Mouse (Mus musculus): ENCODE results near the gene Gpr84. TPM values are rescaled to one million over a fixed set of nuclear protein-coding genes. Genes with fewer than 3 reads are reported as not detected.

The Gpr84 gene
- 0.13 TPM in 1 of 2 replicates, not detected in the other for polyA plus RNA-seq (2012; rRNA removed)

GRCm38 (mm10) chr15:103310365-103310910 lies at the start of gene Gpr84:
TSS of gene Gpr84 (minus strand) at chr15:103310612.
- TF ChIP-seq POLR2A (IDR thresholded peaks at IDR 0.05; ENCODE audit: low read depth, low read length) (no peak), CTCF (conservative IDR thresholded peaks at IDR 0.05; ENCODE audit: insufficient read depth, insufficient read length, low read depth, low read length) (no peak)
- Histone ChIP-seq H3K4me1 (ENCODE audit: control insufficient read depth, insufficient read depth, low read length) (peaks cover 22% of the 10 kb centered on the region; the same call in 1 of the 2 replicates), H3K36me3 (ENCODE audit: control insufficient read depth, insufficient read depth, low read length) (no peaks in the 10 kb centered on the region), H3K4me3 (ENCODE audit: insufficient read depth, low read depth, low read length) (no peak within 1 kb of the TSS), H3K27me3 (replicated peaks; ENCODE audit: control insufficient read depth, insufficient read depth, low read length) (no peaks in the 10 kb centered on the region), H3K27ac (ENCODE audit: insufficient read depth, low read depth, low read length) (no peak within 1 kb of the TSS)
- no peak for DNase-seq
- WGBS = 65% methylated on average over 6 of the region's 6 CpGs

GRCm38 (mm10) chr15:103359869-103360602 lies 49.6 kb upstream of the Gpr84 start:
- 86% methylated on average over 5 of the region's 5 CpGs for WGBS

GRCm38 (mm10) chr15:103359122-103359510 lies 48.7 kb upstream of the Gpr84 start:
- no peak overlapping the region for H3K4me3 ChIP-seq (ENCODE audit: insufficient read depth, low read depth, low read length)
- peaks cover 3% of the 10 kb centered on the region; the same call in 1 of the 2 replicates for H3K4me1 ChIP-seq (ENCODE audit: control insufficient read depth, insufficient read depth, low read length)
- H3K27me3 ChIP-seq (replicated peaks; ENCODE audit: control insufficient read depth, insufficient read depth, low read length) = no peaks in the 10 kb centered on the region
- no peak overlapping the region for H3K27ac ChIP-seq (ENCODE audit: insufficient read depth, low read depth, low read length)
- TF ChIP-seq POLR2A (IDR thresholded peaks at IDR 0.05; ENCODE audit: low read depth, low read length) (no peak), CTCF (conservative IDR thresholded peaks at IDR 0.05; ENCODE audit: insufficient read depth, insufficient read length, low read depth, low read length) (no peak)
- H3K36me3 ChIP-seq (ENCODE audit: control insufficient read depth, insufficient read depth, low read length) = no peaks in the 10 kb centered on the region
- DNase-seq = no peak
- 77% methylated on average over 1 of the region's 1 CpGs for WGBS

More at GRCm38 (mm10) chr15:103359869-103360602, 49.6 kb upstream of the Gpr84 start:
- Histone ChIP-seq H3K36me3 (ENCODE audit: control insufficient read depth, insufficient read depth, low read length) (no peaks in the 10 kb centered on the region), H3K27me3 (replicated peaks; ENCODE audit: control insufficient read depth, insufficient read depth, low read length) (no peaks in the 10 kb centered on the region), H3K4me3 (ENCODE audit: insufficient read depth, low read depth, low read length) (no peak overlapping the region), H3K27ac (ENCODE audit: insufficient read depth, low read depth, low read length) (no peak overlapping the region), H3K4me1 (ENCODE audit: control insufficient read depth, insufficient read depth, low read length) (peaks cover 3% of the 10 kb centered on the region; the same call in 1 of the 2 replicates)
- TF ChIP-seq POLR2A (IDR thresholded peaks at IDR 0.05; ENCODE audit: low read depth, low read length) (no peak), CTCF (conservative IDR thresholded peaks at IDR 0.05; ENCODE audit: insufficient read depth, insufficient read length, low read depth, low read length) (no peak)
- DNase-seq = no peak

- H3K27ac ChIP-seq (ENCODE audit: insufficient read depth, low read depth, low read length) = peak overlapping the region; percentile 47; the same call in 1 of the 2 replicates
- H3K27me3 ChIP-seq (replicated peaks; ENCODE audit: control insufficient read depth, insufficient read depth, low read length) = no peaks in the 10 kb centered on the region
- no peaks in the 10 kb centered on the region for H3K36me3 ChIP-seq (ENCODE audit: control insufficient read depth, insufficient read depth, low read length)
- TF ChIP-seq CTCF (conservative IDR thresholded peaks at IDR 0.05; ENCODE audit: insufficient read depth, insufficient read length, low read depth, low read length) (no peak), POLR2A (IDR thresholded peaks at IDR 0.05; ENCODE audit: low read depth, low read length) (no peak)
- no peak overlapping the region for H3K4me3 ChIP-seq (ENCODE audit: insufficient read depth, low read depth, low read length)
- whole genome bisulfite sequencing = 62% methylated on average over 4 of the region's 4 CpGs
- DNase-seq = peak; percentile 46
- peaks cover 3% of the 10 kb centered on the region; the same call in 1 of the 2 replicates for H3K4me1 ChIP-seq (ENCODE audit: control insufficient read depth, insufficient read depth, low read length)
These were observed 48.1 kb upstream of the Gpr84 start for GRCm38 (mm10) chr15:103358278-103359121.

- Histone ChIP-seq H3K27me3 (replicated peaks; ENCODE audit: control insufficient read depth, insufficient read depth, low read length) (no peaks in the 10 kb centered on the region), H3K4me3 (ENCODE audit: insufficient read depth, low read depth, low read length) (no peak overlapping the region), H3K27ac (ENCODE audit: insufficient read depth, low read depth, low read length) (no peak overlapping the region), H3K4me1 (ENCODE audit: control insufficient read depth, insufficient read depth, low read length) (peaks cover 2% of the 10 kb centered on the region; the same call in 1 of the 2 replicates), H3K36me3 (ENCODE audit: control insufficient read depth, insufficient read depth, low read length) (no peaks in the 10 kb centered on the region)
- TF ChIP-seq POLR2A (IDR thresholded peaks at IDR 0.05; ENCODE audit: low read depth, low read length) (no peak), CTCF (conservative IDR thresholded peaks at IDR 0.05; ENCODE audit: insufficient read depth, insufficient read length, low read depth, low read length) (no peak)
- 70% methylated on average over 4 of the region's 4 CpGs for WGBS
- DNase-seq = no peak
These were observed 47.4 kb upstream of the Gpr84 start for GRCm38 (mm10) chr15:103357817-103358216.

- DNase-seq = no peak
- TF ChIP-seq CTCF (conservative IDR thresholded peaks at IDR 0.05; ENCODE audit: insufficient read depth, insufficient read length, low read depth, low read length) = no peak
- no peak for TF ChIP-seq POLR2A (IDR thresholded peaks at IDR 0.05; ENCODE audit: low read depth, low read length)
These were observed 45.7 kb upstream of the Gpr84 start for GRCm38 (mm10) chr15:103356130-103356529.

More at GRCm38 (mm10) chr15:103356130-103356529, 45.7 kb upstream of the Gpr84 start:
- no peak overlapping the region for H3K4me3 ChIP-seq (ENCODE audit: insufficient read depth, low read depth, low read length)
- 80% methylated on average over 4 of the region's 4 CpGs for WGBS
- H3K27me3 ChIP-seq (replicated peaks; ENCODE audit: control insufficient read depth, insufficient read depth, low read length) = no peaks in the 10 kb centered on the region
- H3K27ac ChIP-seq (ENCODE audit: insufficient read depth, low read depth, low read length) = no peak overlapping the region
- no peaks in the 10 kb centered on the region for H3K36me3 ChIP-seq (ENCODE audit: control insufficient read depth, insufficient read depth, low read length)
- H3K4me1 ChIP-seq (ENCODE audit: control insufficient read depth, insufficient read depth, low read length) = no peaks in the 10 kb centered on the region

Data from kidney, adult 2 months (tissue).